ENCODE assay signal across 26 mouse cellular contexts in genomic region chr6:144773736-144774135, GRCm38 (mm10).
"Had no signal": no experiment of that assay in that cellular context is flagged by ENCODE, and none has a peak within 500 bp of the region (broad histone marks: within the 10 kb centered on the region; RNA-seq: fewer than 3 reads in every experiment).

No protein-coding gene starts in this region.

- H3K9me3 ChIP-seq: heart, embryonic 13.5 days; heart, embryonic 15.5 days; hindbrain, embryonic 13.5 days; hindbrain, embryonic 15.5 days; kidney, embryonic 15.5 days; limb, embryonic 13.5 days; limb, embryonic 15.5 days; liver, embryonic 12.5 days had no signal

- H3K27ac ChIP-seq: gastrocnemius, adult 2 months; heart, embryonic 13.5 days; heart, embryonic 15.5 days; hindbrain, embryonic 13.5 days; hindbrain, embryonic 15.5 days; hindbrain, postnatal 0 days; kidney, embryonic 15.5 days; kidney, postnatal 0 days; limb, embryonic 13.5 days; limb, embryonic 15.5 days; liver, embryonic 12.5 days; liver, embryonic 14.5 days had no signal

- DNase-seq: gastrocnemius, adult 2 months; gastrocnemius, postnatal 10 days; gastrocnemius, postnatal 36 days; heart, adult 18-20 months; heart, postnatal 14 days; heart, postnatal 36 days; kidney, adult 11 months; kidney, adult 2 months; kidney, adult 9 months; kidney, postnatal 14 days; kidney, postnatal 36 days; layer of hippocampus, adult 9-11 months; left cerebral cortex, postnatal 4 days had no signal

- H3K9ac ChIP-seq: heart, embryonic 13.5 days; heart, embryonic 15.5 days; hindbrain, embryonic 13.5 days; hindbrain, embryonic 15.5 days; kidney, embryonic 15.5 days; limb, embryonic 13.5 days; limb, embryonic 15.5 days; liver, embryonic 12.5 days; liver, embryonic 14.5 days had no signal

- H3K27me3 ChIP-seq: hindbrain, embryonic 13.5 days; hindbrain, embryonic 15.5 days; kidney, embryonic 15.5 days; limb, embryonic 13.5 days; limb, embryonic 15.5 days; liver, embryonic 12.5 days had no signal

- H3K36me3 ChIP-seq: heart, embryonic 13.5 days; heart, embryonic 15.5 days; hindbrain, embryonic 13.5 days; hindbrain, embryonic 15.5 days; kidney, embryonic 15.5 days; limb, embryonic 13.5 days; limb, embryonic 15.5 days; liver, embryonic 12.5 days had no signal

- H3K4me3 ChIP-seq: gastrocnemius, adult 2 months; heart, embryonic 13.5 days; heart, embryonic 15.5 days; hindbrain, embryonic 13.5 days; hindbrain, embryonic 15.5 days; kidney, embryonic 15.5 days; limb, embryonic 13.5 days; limb, embryonic 15.5 days; liver, embryonic 12.5 days had no signal

- H3K4me2 ChIP-seq: heart, embryonic 11.5 days; heart, embryonic 13.5 days; heart, embryonic 15.5 days; hindbrain, embryonic 13.5 days; hindbrain, embryonic 15.5 days; kidney, embryonic 15.5 days; limb, embryonic 13.5 days; limb, embryonic 15.5 days; liver, embryonic 12.5 days had no signal

- ATAC-seq: hindbrain, postnatal 0 days; intestine, embryonic 16.5 days; liver, embryonic 12.5 days had no signal
